Mouse (Mus musculus) right cerebral cortex, postnatal 4 days (tissue): ENCODE results near the gene Gm11146.

Experiments
- DNase-seq: peaks from one replicate; pipeline ENCODE4 v3.0.0-alpha.2; 2022

Gm11146 gene

DNA sequence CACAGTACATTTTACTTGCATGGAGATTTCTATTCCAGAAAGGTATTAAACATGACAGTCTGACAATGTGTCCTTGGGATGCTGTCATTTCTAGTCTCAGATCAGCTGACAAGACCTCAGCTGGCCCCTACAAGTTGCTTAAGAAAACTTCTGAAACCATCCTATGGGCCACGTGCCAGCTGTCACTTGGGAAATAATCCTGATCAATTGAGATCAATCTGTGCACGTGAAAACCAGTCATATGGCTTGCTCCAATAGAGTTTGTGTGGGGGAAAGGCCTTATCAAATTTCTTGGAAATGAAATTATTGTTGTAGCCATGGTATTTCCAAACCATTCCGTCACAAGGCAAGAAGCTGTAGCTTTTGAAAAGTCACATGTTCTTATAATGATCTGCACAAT is 50.8 kb downstream of the Gm11146 start:
- DNase-seq = no peak
